Mouse (Mus musculus): ENCODE data around the gene Uggt1. TPM values are rescaled to one million over a fixed set of nuclear protein-coding genes. Genes with fewer than 3 reads are reported as not detected.

The Uggt1 gene
- total RNA-seq, 2 experiments from 2014 or later = 26.5 to 30.9 TPM

DNA sequence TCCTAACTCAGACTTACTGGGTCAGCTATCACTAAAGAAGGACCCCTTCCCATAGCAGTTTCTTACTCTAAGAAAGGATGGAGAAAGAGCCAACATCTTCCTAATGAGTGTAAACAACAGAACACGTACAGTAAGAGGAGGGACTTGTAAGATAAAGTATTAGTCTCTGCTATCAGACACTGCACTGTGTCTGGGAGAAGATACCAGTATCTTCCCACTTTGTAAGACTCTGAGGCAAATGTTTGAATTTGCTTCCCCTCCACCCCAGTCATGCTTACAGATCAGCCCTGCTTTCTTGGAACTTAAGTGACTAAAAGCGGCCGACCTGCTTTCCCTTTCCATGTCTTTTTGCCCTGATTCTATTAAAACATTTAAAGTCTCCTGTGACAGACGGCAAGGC is 30.2 kb downstream of the Uggt1 start:
- DNase-seq = no peak
- intact Hi-C loops (cut with DNase I) = no loop called here

DNA sequence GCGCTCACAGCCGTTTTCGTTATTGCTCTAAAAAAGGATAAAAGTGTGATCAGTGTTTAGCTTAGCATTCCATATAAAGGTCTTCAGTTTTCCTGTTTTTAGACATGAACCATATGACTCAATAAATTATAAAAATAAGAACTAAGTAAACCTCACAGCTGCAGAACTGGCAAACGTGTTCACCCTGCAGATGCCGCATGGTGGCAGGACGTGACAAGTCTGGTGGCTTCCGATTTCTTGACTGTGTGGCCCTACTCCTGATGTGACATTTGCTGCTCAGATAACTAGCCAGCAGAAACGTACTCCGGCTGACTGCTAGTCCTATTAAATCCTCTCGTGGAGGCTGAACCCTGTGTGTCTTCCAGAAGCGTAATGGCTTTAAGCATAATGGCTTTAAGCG is 42.8 kb downstream of the Uggt1 start:
- no peak for DNase-seq
- intact Hi-C loops (cut with DNase I) = no loop called here

DNA sequence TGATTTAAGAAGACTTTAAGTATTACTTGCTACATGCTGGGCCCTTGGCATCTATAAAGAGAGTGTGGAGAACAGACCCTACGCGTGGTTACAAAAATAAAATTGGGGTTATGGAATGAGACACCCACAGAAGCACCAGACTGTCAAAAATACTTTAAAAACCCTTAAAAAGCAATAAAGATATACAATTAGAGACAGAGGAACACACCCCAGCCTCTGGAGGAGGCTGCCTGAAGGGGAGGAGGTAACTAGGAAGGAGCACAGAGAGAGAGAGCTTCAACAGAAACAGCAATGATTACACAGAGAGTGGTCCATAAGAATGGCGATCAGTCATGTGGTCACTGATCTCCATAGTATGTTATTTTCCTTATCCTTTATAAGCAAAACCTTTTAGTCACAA is 50.0 kb downstream of the Uggt1 start:
- DNase-seq = no peak
- intact Hi-C loops (cut with DNase I) = no loop called here

DNA sequence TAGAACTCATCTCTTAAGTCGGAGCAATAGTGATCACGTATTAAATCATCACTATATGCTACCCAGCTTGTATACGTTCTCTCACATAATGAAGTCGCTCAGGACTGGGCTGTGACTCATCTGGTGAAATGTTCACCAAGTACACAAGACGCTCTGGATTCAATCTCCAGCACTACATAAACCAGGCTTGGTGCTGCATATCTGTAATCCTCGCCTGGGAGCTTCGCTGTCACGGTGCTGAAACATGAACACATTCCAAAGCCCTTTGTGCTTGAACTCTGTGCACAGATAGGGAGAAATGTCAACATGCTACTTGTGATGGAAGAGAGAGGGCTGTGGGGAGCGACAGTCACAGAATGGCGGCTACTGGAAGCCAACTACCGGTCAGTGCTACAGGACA is 52.6 kb downstream of the Uggt1 start:
- intact Hi-C loops (cut with DNase I) = no loop called here
- DNase-seq = no peak

DNA sequence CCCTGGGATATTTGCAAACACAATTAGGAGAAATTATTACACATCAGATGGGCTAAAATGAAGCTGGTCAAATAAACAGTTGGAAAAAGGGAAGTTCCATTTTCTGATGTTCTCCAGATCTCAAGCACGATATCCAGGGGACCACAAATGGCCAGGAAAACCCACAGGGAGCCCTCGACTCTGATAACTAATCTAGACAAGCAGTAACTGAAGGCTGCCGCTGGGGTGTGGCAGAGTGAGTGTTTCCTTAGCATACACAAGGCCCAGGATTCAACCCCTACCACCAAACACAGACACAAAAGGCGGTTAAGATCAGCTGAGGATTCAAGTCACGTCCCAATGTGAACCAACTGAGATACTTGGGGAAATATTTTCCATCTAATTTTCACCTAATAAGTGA is 64.5 kb downstream of the Uggt1 start:
- DNase-seq = no peak
- intact Hi-C loops (cut with DNase I) = no loop called here

DNA sequence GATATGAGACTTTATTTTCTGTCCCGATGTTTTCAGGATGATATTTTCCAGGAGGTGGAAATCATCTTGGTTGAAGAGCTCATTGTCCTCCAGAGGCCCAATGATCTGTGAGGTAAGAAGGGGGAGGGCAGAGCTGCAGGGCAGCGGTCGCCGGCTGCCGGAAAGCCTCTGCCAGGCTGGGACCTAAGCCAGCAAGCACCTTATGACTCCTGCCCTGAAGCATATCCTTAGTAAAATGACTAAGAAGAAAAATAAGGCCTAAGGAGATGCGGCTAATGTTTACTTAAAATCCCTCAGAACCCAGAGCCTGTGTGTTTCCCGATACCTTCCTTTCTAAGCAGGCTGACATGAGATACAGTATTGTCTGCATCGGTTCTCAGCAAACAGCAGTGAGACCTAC is 71.1 kb downstream of the Uggt1 start:
- peak; percentile 22 to 24 for DNase-seq
- intact Hi-C loops (cut with DNase I) = no loop called here

DNA sequence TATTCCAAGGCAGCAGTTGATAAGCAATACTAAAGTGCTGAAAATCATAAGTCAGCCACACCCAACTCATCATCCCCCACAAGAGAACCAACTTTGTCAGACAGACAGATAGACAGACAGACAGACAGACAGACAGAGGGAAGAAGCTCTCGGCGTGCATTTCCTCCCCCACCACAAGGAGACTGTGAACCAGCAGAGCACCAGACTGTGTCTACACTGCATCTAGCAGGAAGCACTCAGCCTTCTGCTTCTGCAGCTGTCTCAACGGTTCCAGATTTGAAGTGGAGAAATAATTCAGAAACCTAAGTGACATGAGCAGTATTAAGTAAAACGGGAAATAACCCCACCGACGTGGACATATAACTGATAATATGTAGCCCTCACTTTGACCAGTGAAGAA is 71.6 kb downstream of the Uggt1 start:
- intact Hi-C loops (cut with DNase I) = no loop called here
- no peak for DNase-seq

DNA sequence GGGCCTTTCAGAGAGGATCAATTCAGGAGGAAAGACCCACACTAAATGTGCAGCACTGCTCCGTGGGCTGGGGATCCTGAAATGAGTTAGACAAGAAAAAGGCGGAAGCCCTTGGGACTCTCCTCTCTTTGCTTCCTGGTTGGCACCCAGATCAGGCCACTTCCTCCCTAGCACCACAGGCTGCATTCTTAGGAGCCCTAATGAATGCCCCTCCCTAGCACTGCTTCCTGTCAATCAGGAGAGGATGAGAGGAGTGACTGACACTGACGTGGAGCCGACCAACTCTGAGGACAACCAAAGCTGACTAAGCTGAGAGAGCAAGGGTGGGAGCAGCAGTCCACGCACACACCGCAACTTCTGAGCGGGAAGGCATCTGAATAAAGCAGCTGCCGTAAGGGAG is 81.8 kb downstream of the Uggt1 start:
- DNase-seq = peak in 1 of 2 experiments; percentile 15
- intact Hi-C loops (cut with DNase I) = loop anchor here (5.0 kb wide), 1 partner anchor 90 kb away; no protein-coding TSS in a partner anchor

DNA sequence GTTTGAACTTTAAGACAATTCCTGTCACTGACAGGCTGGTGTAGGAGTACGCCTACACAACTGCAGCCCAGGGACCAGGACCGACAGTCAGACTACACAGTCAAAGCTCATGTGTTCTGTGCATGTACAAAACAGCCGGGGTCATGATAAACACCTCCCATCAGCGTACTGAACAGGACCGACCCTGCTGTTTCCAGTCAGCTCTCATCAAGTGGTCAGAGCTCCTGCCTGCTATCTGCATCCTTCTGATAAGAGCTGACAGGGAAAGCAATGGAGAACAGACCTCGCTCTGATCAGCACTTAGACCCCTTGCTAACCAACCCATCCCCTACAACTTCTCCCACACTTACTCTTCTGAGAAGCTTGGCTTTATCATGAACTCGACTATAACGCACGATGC is 83.3 kb downstream of the Uggt1 start:
- intact Hi-C loops (cut with DNase I) = loop anchor here (5.0 kb wide), 1 partner anchor 91 kb away; no protein-coding TSS in a partner anchor
- DNase-seq = no peak

DNA sequence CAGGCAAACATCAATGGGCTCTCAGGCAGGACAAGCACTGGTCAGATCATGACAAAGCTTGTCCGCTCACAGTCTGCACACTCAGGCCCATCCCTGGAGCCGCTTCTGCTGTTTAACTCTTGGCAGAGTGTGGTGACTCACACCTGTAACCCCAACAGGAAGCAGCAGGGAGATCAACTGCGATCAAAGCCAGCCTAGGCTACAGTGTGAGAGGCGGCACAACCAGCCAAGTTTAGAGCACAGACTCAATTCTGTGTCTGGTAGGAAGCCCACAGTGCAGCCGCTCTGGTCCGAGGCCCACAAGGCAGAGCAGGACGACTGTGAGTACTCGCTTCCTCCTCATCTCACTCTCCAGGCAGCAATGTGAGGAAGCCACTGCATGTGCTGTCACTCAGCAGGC is 84.3 kb downstream of the Uggt1 start:
- intact Hi-C loops (cut with DNase I) = loop anchor here (5.0 kb wide), 1 partner anchor 92 kb away; no protein-coding TSS in a partner anchor
- no peak for DNase-seq

DNA sequence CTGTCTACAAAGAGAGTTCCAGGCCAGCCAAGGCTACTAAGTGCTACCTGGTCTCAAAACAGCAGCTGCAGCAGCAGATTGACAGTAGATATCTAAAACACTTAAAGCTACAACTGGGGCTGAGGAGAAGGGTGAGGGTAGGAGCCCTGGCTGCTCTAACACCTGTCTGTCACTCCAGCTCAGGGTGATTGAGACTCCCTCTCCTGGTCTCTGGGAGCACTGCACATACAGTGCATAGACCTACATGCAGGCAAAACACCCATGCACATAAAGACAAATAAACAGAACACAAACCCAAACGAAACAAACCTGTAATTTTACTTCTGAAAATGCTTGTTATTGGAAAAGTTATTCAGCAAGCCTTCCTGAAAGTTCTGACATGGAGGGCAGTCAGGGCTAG is 95.1 kb downstream of the Uggt1 start:
- peak in 1 of 2 experiments; percentile 32 for DNase-seq
- intact Hi-C loops (cut with DNase I) = loop anchor here (5.0 kb wide), 1 partner anchor 103 kb away; no protein-coding TSS in a partner anchor

DNA sequence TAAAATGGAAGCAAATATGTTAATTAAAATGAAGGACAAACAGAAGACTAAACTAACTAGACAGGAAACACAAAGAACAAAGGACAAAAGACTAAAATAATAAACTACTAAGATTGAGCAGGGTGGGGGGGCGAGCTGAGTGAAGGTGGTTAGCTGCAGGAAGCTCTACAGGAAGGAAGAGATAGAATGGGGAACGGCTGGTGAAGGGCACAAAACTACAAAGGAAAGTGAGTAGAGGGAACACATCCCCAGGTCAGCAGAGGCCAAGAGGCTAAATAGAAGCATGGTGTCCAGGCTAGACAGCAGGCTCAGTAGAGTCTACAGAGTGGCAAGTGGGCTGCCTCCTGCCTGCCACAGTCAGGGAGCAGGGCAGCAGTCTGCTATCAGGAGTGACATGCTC is 95.7 kb downstream of the Uggt1 start:
- intact Hi-C loops (cut with DNase I) = loop anchor here (5.0 kb wide), 1 partner anchor 103 kb away; no protein-coding TSS in a partner anchor
- no peak for DNase-seq

DNA sequence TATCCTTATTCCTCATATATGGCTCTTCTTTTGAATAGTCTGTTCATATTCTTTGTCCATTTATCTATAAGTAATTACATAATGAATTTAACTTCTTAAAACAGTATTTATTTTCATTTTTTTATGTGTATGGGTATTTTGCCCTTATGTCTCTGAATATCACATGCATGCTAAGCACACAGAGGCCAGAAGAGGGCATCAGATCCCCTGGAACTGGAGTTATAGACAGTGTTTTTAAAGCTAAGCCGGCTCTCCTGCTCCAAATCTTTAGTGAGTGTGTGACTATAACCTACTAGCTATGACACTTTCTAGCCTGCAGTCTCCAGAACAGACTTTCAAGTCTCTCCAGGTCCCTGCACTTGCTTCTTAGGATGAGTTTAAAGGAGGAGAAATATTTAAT is 99.5 kb downstream of the Uggt1 start:
- peak; percentile 35 to 55 for DNase-seq
- intact Hi-C loops (cut with DNase I) = loop anchor here (5.0 kb wide), 1 partner anchor 107 kb away; no protein-coding TSS in a partner anchor

DNA sequence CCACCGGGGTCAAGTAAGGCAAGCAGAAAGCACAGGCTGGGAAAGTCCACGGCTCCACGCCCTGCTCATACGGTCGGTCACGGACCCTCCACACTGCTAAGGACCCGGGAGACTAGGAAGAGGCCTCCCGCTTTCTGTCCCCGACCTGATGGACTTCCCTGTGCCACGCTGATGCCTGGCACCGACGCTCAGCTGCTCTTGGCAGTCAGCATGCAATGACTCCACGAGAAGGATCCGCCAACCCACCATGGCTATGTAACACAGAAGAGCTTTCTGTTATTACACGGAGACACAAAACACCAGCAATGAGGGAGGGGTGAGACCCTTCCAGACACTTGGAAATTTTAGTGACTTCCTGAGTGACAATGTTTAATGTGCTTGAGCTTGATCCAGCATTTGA is 104.2 kb downstream of the Uggt1 start:
- DNase-seq = no peak
- intact Hi-C loops (cut with DNase I) = loop anchor here (5.0 kb wide), 1 partner anchor 137 kb away; no protein-coding TSS in a partner anchor

DNA sequence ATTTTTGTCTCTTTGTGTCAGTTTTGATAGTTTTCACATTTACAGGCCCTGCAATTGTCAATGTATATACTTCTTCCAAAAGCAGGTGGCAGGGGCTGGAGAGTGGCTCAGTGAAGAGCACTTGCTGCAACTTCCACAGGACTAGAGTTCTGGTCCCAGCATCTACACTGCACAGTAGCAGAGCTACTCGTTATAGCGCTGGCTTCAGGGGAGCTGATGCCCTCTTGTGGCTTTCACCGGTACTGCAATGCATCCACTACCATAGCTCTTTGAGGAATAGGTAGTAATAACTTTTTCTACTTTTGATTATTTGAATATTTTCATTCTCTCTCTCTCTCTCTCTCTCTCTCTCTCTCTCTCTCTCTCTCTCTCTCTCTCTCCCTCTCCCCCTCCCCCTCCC is 109.9 kb downstream of the Uggt1 start:
- intact Hi-C loops (cut with DNase I) = loop anchor here (2.0 to 10.0 kb wide), 5 partner anchors 66 to 1240 kb away; partner anchors contain the start of gene Hs6st1
- peak; percentile 75 to 84 for DNase-seq

DNA sequence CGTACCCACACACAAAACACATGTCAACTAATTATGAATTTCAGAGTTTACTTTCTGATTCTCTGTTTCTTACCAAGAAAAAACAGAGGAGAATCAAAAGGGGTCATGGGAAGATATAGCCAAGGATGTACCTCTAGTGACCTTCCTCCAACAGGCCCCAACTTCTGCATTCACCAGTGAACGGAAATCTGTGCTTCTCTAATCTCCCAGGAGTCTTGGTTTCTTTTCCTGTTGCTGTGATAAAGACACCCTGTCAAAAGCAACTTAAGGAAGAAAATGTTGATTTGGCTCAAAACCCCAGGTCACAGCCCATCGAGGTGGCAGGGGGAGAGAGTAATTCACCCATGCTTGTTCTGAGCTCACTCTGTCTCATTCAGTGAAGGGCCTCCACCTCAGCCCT is 110.9 kb downstream of the Uggt1 start:
- DNase-seq = no peak
- intact Hi-C loops (cut with DNase I) = loop anchor here (2.0 to 10.0 kb wide), 5 partner anchors 65 to 1239 kb away; partner anchors contain the start of gene Hs6st1

DNA sequence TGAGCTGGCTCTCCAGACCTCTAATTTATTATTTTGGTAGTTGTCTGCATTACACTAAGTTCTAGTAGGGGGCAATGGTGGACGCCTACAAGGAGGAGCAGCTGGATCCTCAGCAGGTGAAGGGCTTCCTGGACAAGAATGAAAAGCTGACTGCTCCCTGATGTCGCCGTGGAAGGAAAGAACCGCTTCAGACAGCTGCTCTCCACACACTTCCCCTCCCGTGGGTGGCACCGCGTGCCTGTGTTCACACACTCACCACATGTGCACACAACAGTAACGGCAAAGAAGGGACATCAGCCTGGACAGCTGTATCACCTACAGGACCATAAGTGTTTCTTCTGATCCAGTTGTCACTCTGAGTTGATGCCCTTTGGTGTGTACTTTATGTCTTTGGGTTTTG is 111.5 kb downstream of the Uggt1 start:
- intact Hi-C loops (cut with DNase I) = loop anchor here (5.0 to 10.0 kb wide), 3 partner anchors 296 to 1238 kb away; no protein-coding TSS in a partner anchor

DNA sequence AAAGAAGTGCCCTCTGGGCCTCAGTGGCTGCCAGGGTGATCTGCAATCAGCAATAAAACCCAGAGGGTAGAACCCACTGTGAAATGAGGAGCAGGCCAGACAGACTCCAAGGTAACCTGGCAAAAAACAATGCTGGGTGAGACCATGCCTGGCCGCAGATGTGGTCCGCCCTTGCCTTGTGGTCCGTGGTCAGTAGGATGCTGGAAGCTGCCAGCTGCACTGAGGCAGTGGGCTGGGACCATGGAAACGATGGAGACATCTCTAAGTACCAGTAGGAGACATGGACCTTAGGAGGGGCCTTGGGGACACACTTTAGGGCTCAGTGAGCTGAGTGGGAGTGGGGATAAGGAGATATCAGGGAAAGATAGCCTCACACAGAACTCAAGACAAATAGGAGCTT is 112.3 kb downstream of the Uggt1 start:
- DNase-seq = no peak
- intact Hi-C loops (cut with DNase I) = loop anchor here (5.0 to 10.0 kb wide), 3 partner anchors 295 to 1237 kb away; no protein-coding TSS in a partner anchor

More for the DNA sequence above, 111.5 kb downstream of the Uggt1 start:
- DNase-seq = no peak

DNA sequence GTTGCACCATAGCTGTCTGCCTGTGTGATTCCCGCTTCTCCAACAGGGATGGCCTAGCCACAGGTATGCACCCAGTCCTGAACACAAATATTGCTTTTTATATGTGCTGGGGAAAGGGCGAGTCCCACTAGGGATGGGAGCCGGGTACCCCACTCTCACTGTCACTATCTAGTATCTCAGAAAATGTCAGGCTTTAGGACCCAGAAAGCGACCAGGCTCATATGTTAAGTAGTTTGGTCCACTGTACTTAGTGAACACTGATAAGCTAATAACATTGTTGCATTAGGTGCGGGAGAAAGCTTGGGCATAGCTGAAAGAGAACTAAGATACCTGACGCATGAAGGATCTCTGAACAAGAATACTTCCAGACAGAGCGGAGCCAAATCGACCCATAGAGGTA is 112.8 kb downstream of the Uggt1 start:
- DNase-seq = no peak
- intact Hi-C loops (cut with DNase I) = loop anchor here (5.0 to 10.0 kb wide), 3 partner anchors 294 to 1237 kb away; no protein-coding TSS in a partner anchor

DNA sequence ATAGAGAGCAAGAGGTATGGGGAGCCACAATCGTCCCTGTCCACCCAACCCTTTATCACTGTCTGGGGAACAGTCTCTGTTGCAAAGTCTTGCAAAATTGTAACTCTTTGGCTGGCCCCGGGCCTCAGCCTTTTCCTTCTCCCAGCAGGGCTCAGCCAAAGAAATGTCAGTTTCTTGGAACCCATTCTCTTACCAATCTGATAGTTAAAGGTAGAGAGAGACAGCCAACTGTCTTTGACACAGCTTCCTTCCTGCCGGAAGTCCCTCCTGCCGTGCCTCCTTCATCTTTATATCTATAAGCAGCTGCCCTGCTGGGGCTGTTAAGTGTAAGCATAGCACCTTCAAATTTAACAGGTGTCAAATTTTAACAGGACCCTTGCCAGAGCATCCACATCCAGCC is 113.4 kb downstream of the Uggt1 start:
- DNase-seq = no peak
- intact Hi-C loops (cut with DNase I) = loop anchor here (5.0 to 10.0 kb wide), 3 partner anchors 294 to 1236 kb away; no protein-coding TSS in a partner anchor

DNA sequence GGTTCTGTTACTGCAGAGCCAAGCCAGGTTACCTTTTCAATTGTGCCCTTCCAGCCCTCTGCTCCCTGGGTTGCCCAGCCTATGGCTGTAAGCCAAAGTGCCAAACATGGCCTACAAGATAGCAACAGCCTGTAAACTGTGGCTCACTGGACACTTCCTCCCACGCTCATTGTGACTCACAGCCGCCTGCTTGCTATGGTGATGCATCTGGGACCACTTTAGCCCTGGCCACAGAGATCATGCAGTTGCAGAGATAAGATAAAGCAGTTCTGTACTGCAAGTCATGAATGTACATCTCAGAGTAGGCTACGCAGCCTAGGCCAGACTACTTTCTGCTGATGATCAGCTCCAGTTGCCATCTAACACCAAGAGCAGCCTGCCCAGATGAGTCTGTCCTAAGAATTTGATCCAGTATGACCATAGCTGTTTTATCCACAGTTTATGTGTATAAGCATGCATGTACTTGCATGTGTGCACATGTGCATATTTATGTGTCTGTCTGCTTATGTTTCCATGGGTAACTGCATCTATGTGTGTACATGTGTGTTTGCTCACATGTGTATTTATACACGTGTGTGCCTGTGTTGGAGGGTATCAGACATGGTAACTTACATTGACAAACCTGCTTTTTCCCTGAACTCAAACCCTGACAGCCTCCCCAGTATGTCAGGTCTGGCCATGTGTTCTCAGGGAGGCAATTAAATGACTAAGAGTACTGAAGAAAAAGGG is 114.0 kb downstream of the Uggt1 start:
- intact Hi-C loops (cut with DNase I) = loop anchor here (5.0 to 10.0 kb wide), 3 partner anchors 293 to 1236 kb away; no protein-coding TSS in a partner anchor
- no peak for DNase-seq

DNA sequence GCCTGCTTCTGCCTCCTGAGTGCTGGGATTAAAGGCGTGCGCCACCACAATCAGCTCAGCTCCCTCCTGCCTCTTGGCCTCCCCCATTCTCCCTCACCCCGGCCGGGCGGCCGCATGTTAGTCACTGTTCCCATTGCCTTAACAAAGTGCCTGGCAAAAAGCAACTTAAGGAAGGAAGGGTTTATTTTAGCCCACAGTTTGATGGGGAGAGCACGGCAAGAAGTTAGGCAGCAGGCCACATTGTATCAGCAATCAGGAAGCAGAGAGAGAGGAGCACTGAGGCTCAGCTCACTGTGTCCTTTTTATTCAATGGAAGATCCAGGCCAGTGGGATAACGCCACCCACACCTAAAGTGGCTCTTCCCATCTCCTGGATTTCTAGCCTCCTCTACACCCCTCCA is 114.6 kb downstream of the Uggt1 start:
- intact Hi-C loops (cut with DNase I) = loop anchor here (5.0 to 10.0 kb wide), 3 partner anchors 293 to 1235 kb away; no protein-coding TSS in a partner anchor
- DNase-seq = no peak
